Mouse (Mus musculus): ENCODE data around the gene Zfp518a. TPM values are rescaled to one million over a fixed set of nuclear protein-coding genes. Genes with fewer than 3 reads are reported as not detected.

Zfp518a gene
- total and polyA plus RNA-seq, 3 experiments = 1.4 to 7.5 (median 5.7) TPM

- H3K79me2 ChIP-seq (replicated peaks; ENCODE audit: control insufficient read depth, insufficient read depth, low read length) = no peaks in the 10 kb centered on the region
- H3K27me3 ChIP-seq (ENCODE audit: control insufficient read depth, insufficient read depth, low read length) = no peaks in the 10 kb centered on the region
- intact Hi-C loops (cut with DNase I) = no loop called here
- no peak overlapping the region for H3K9ac ChIP-seq (ENCODE audit: low read depth, low read length)
- no peak overlapping the region for H3K27ac ChIP-seq
- no peaks in the 10 kb centered on the region for H3K4me1 ChIP-seq (ENCODE audit: control insufficient read depth, insufficient read depth, low read length)
- TF ChIP-seq CTCF (IDR thresholded peaks at IDR 0.05) (no peak), POLR2A (IDR thresholded peaks at IDR 0.05; ENCODE audit: insufficient read depth, low read depth, low read length) (no peak), EP300 (IDR thresholded peaks at IDR 0.05; ENCODE audit: insufficient read depth, low read depth, low read length) (no peak)
- H3K36me3 ChIP-seq (ENCODE audit: control insufficient read depth, insufficient read depth, low read length) = no peaks in the 10 kb centered on the region
- no peak for DNase-seq
- 81% methylated on average over 3 of the region's 3 CpGs for WGBS
- no peak overlapping the region for H3K4me3 ChIP-seq
These were observed 24.9 kb upstream of the Zfp518a start for GRCm38 (mm10) chr19:40869425-40870105.

DNA sequence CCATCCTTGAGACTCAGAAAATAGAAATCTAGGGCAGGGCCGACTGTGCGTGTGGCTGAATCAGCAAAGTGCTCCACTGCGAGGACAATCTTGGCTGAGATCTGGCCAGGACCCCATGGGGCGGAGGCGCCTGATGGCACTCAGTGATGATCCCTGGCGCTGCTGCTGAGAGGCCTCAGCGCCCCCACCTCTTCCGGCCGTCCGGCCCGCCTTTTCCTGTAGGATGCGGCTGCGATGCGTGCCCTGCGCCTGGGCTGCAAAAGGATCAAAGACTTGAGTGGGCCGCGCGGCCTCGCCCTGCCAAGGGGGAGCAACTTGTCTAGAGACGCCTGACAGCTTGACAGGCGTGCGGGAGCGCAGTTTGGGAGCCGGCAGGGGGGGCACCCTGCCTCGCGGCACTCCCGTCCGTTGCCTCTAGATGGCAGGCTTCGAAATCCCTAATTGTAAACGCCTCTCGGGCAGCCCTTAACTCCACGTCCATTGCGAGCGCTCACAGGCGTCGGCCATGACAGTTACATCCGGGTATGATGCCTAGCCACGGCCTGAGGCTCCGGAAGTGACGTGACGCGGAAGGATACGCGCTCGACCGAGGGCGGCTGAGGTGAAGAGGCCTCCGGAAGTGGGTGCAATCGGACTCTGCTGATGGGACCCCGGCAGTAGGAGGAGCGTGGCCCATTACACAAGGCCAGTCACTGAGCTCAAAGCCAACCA, 21.4 kb upstream of the Zfp518a start:
- H3K9ac ChIP-seq (ENCODE audit: low read depth, low read length) = peak overlapping the region; percentile 18
- peak overlapping the region; percentile 51 for H3K27ac ChIP-seq
- 5% methylated on average over 51 of the region's 51 CpGs for WGBS
- H3K27me3 ChIP-seq (ENCODE audit: control insufficient read depth, insufficient read depth, low read length) = peaks cover 2% of the 10 kb centered on the region; the same call in 1 of the 2 replicates
- TF ChIP-seq POLR2A (IDR thresholded peaks at IDR 0.05; ENCODE audit: insufficient read depth, low read depth, low read length) (peak; percentile 66), EP300 (IDR thresholded peaks at IDR 0.05; ENCODE audit: insufficient read depth, low read depth, low read length) (peak; percentile 75), CTCF (IDR thresholded peaks at IDR 0.05) (peak; percentile 71)
- peak; percentile 85 to 88 for DNase-seq
- intact Hi-C loops (cut with DNase I) = loop anchor here (1.0 to 2.0 kb wide), 2 partner anchors 21 to 42 kb away; partner anchors contain the start of genes Ccnj and Zfp518a
- no peaks in the 10 kb centered on the region for H3K36me3 ChIP-seq (ENCODE audit: control insufficient read depth, insufficient read depth, low read length)
- no peaks in the 10 kb centered on the region for H3K4me1 ChIP-seq (ENCODE audit: control insufficient read depth, insufficient read depth, low read length)
- H3K79me2 ChIP-seq (replicated peaks; ENCODE audit: control insufficient read depth, insufficient read depth, low read length) = no peaks in the 10 kb centered on the region
- peak overlapping the region; percentile 54 for H3K4me3 ChIP-seq

DNA sequence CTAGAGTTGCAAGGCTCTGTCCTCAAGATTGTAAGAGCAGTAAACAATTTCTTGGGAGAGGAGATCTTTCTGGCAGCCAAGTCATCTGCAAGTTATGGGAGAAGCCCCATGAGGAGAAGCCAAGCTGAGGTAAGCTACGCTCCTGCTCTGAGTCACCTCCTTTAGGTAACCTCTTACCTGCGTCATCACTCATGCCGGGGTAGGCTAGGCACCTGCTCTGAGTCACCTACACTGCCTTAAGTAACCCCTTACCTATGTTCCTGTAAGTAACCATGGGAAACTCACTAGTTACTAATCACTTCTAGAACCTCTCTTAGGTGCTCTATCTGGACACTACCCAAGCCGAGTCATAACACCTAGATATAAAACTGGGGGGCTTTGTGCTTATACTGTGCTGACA, 12.8 kb upstream of the Zfp518a start:
- Histone ChIP-seq H3K4me1 (ENCODE audit: control insufficient read depth, insufficient read depth, low read length) (no peaks in the 10 kb centered on the region), H3K79me2 (replicated peaks; ENCODE audit: control insufficient read depth, insufficient read depth, low read length) (no peaks in the 10 kb centered on the region), H3K4me3 (no peak overlapping the region), H3K9ac (ENCODE audit: low read depth, low read length) (no peak overlapping the region), H3K36me3 (ENCODE audit: control insufficient read depth, insufficient read depth, low read length) (no peaks in the 10 kb centered on the region), H3K27ac (no peak overlapping the region), H3K27me3 (ENCODE audit: control insufficient read depth, insufficient read depth, low read length) (peaks cover 4% of the 10 kb centered on the region)
- intact Hi-C loops (cut with DNase I) = no loop called here
- no peak for DNase-seq
- TF ChIP-seq CTCF (IDR thresholded peaks at IDR 0.05) = no peak
- no peak for TF ChIP-seq EP300 (IDR thresholded peaks at IDR 0.05; ENCODE audit: insufficient read depth, low read depth, low read length)
- TF ChIP-seq POLR2A (IDR thresholded peaks at IDR 0.05; ENCODE audit: insufficient read depth, low read depth, low read length) = no peak
- WGBS = 83% methylated on average over 4 of the region's 4 CpGs

- DNase-seq = no peak
- intact Hi-C loops (cut with DNase I) = no loop called here
- peaks cover 5% of the 10 kb centered on the region; the same call in 1 of the 2 replicates for H3K27me3 ChIP-seq (ENCODE audit: control insufficient read depth, insufficient read depth, low read length)
- no peak overlapping the region for H3K4me3 ChIP-seq
- H3K27ac ChIP-seq = no peak overlapping the region
- H3K4me1 ChIP-seq (ENCODE audit: control insufficient read depth, insufficient read depth, low read length) = no peaks in the 10 kb centered on the region
- WGBS = 83% methylated on average over 1 of the region's 1 CpGs
- no peaks in the 10 kb centered on the region for H3K79me2 ChIP-seq (replicated peaks; ENCODE audit: control insufficient read depth, insufficient read depth, low read length)
- H3K36me3 ChIP-seq (ENCODE audit: control insufficient read depth, insufficient read depth, low read length) = no peaks in the 10 kb centered on the region
- no peak for TF ChIP-seq CTCF (IDR thresholded peaks at IDR 0.05)
- TF ChIP-seq EP300 (IDR thresholded peaks at IDR 0.05; ENCODE audit: insufficient read depth, low read depth, low read length) = no peak
- no peak for TF ChIP-seq POLR2A (IDR thresholded peaks at IDR 0.05; ENCODE audit: insufficient read depth, low read depth, low read length)
- H3K9ac ChIP-seq (ENCODE audit: low read depth, low read length) = no peak overlapping the region
These were observed 5.6 kb upstream of the Zfp518a start for GRCm38 (mm10) chr19:40888887-40889286.

DNA sequence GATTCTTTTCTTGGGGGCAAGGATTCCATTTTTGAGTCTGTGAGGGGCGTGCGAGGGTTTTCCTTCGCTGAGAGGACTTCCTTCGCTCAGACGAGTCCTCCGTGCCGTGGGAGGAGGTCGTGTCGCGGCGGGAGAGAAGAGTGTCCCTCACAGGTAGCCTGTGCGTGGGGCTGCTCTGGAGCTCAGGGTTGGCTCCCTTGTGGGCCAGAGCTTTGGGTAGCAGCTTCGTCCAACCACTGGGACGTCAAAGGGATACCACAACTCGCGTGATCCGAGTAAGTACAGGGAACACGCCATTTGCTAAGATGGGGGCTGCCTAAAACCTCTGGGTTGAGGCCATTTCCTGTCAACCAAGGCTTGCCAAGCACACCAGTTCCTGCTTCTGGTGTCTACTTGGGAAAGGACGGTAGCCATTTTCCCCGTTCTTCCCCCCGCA, 416 bp upstream of the Zfp518a start:
- intact Hi-C loops (cut with DNase I) = loop anchor here (1.0 to 5.0 kb wide), 3 partner anchors 21 to 368 kb away; partner anchors contain the start of genes Ccnj and Tm9sf3
- Histone ChIP-seq H3K79me2 (replicated peaks; ENCODE audit: control insufficient read depth, insufficient read depth, low read length) (no peaks in the 10 kb centered on the region), H3K27me3 (ENCODE audit: control insufficient read depth, insufficient read depth, low read length) (peaks cover 1% of the 10 kb centered on the region; the same call in 1 of the 2 replicates), H3K4me3 (peak overlapping the region; percentile 94), H3K36me3 (ENCODE audit: control insufficient read depth, insufficient read depth, low read length) (no peaks in the 10 kb centered on the region), H3K9ac (ENCODE audit: low read depth, low read length) (peak overlapping the region; percentile 88), H3K27ac (peak overlapping the region; percentile 93), H3K4me1 (ENCODE audit: control insufficient read depth, insufficient read depth, low read length) (peaks cover 2% of the 10 kb centered on the region)
- DNase-seq = no peak
- TF ChIP-seq EP300 (IDR thresholded peaks at IDR 0.05; ENCODE audit: insufficient read depth, low read depth, low read length) (no peak), POLR2A (IDR thresholded peaks at IDR 0.05; ENCODE audit: insufficient read depth, low read depth, low read length) (no peak), CTCF (IDR thresholded peaks at IDR 0.05) (no peak)
- 46% methylated on average over 21 of the region's 21 CpGs for WGBS

GRCm38 (mm10) chr19:40895393-40895703, 843 bp downstream of the Zfp518a start:
- no peaks in the 10 kb centered on the region for H3K36me3 ChIP-seq (ENCODE audit: control insufficient read depth, insufficient read depth, low read length)
- DNase-seq = no peak
- peaks cover 1% of the 10 kb centered on the region; the same call in 1 of the 2 replicates for H3K27me3 ChIP-seq (ENCODE audit: control insufficient read depth, insufficient read depth, low read length)
- H3K79me2 ChIP-seq (replicated peaks; ENCODE audit: control insufficient read depth, insufficient read depth, low read length) = no peaks in the 10 kb centered on the region
- H3K4me1 ChIP-seq (ENCODE audit: control insufficient read depth, insufficient read depth, low read length) = peaks cover 2% of the 10 kb centered on the region
- peak overlapping the region; percentile 93 for H3K27ac ChIP-seq
- H3K4me3 ChIP-seq = peak overlapping the region; percentile 94
- intact Hi-C loops (cut with DNase I) = loop anchor here (2.0 kb wide), 1 partner anchor 65 kb away; the partner anchor contains the start of gene Ccnj
- under 1% methylated on average over 6 of the region's 6 CpGs for WGBS
- H3K9ac ChIP-seq (ENCODE audit: low read depth, low read length) = peak overlapping the region; percentile 90
- TF ChIP-seq EP300 (IDR thresholded peaks at IDR 0.05; ENCODE audit: insufficient read depth, low read depth, low read length) (no peak), POLR2A (IDR thresholded peaks at IDR 0.05; ENCODE audit: insufficient read depth, low read depth, low read length) (no peak), CTCF (IDR thresholded peaks at IDR 0.05) (no peak)

Data from heart, adult 2 months (tissue).